Mouse (Mus musculus) hindbrain, embryonic 11.5 days (tissue): ENCODE results near the gene Cit. TPM values are rescaled to one million over a fixed set of nuclear protein-coding genes. Genes with fewer than 3 reads are reported as not detected.

ENCODE experiments used
- ATAC-seq: fragments of 200-750 bp; cut with Nextera tagmentation; 2 replicates; pipeline ENCODE4 v1.8.0; 2017; ENCODE audit warnings: mild to moderate bottlenecking, moderate TSS enrichment, moderate library complexity; ENCODE audit not compliant: low FRiP score
- DNase-seq: peaks from one replicate; pipeline ENCODE4 v3.0.0-alpha.2; 2015; ENCODE audit warnings: low spot score
- H3K27ac ChIP-seq: fragments of 300-500 bp; sonication (generic); 2 replicates; pipeline ENCODE4 v1.5.1; 2014; ENCODE audit warnings: mild to moderate bottlenecking, low read depth, low read length
- H3K27me3 ChIP-seq: fragments of 300-500 bp; sonication (generic); 2 replicates; pipeline ENCODE4 v1.6.1; 2014; ENCODE audit warnings: mild to moderate bottlenecking, low read length, moderate library complexity, mixed read lengths; ENCODE audit not compliant: control insufficient read depth, insufficient read depth
- H3K36me3 ChIP-seq: fragments of 300-500 bp; sonication (generic); 2 replicates; pipeline ENCODE4 v1.6.1; 2014; ENCODE audit warnings: mild to moderate bottlenecking, low read length, moderate library complexity, mixed read lengths; ENCODE audit not compliant: control insufficient read depth, insufficient read depth
- H3K4me1 ChIP-seq: fragments of 300-500 bp; sonication (generic); replicated peaks from 2 replicates; pipeline ENCODE4 v1.6.1; 2014; ENCODE audit warnings: low read length, mixed read lengths; ENCODE audit not compliant: control insufficient read depth, insufficient read depth
- H3K4me2 ChIP-seq: fragments of 300-500 bp; sonication (generic); replicated peaks from 2 replicates; pipeline ENCODE4 v1.6.1; 2014; ENCODE audit warnings: mild to moderate bottlenecking, low read depth, low read length
- H3K4me3 ChIP-seq: fragments of 300-500 bp; sonication (generic); 2 replicates; pipeline ENCODE4 v1.5.1; 2014; ENCODE audit warnings: low read depth, low read length
- H3K9ac ChIP-seq: fragments of 300-500 bp; sonication (generic); 2 replicates; pipeline ENCODE4 v1.6.1; 2014; ENCODE audit warnings: low read depth, low read length
- H3K9me3 ChIP-seq: fragments of 300-500 bp; sonication (generic); 2 replicates; pipeline ENCODE4 v1.6.1; 2016; ENCODE audit warnings: low read length; ENCODE audit not compliant: control insufficient read depth
- WGBS: fragments of 180-500 bp; shearing (Covaris S2); extraction: QIAGEN DNeasy Blood & Tissue Kit; methylation state at CpG from one replicate; pipeline ENCODE4 v1.1.7; 2014; 5-methylcytosine and 5-hydroxymethylcytosine counted together
- polyA plus RNA-seq: library from polyadenylated mRNA; unstranded; fragments of >200 nt; fragmentation: Nextera tagmentation; extraction: Ambion mirVana; gene quantifications from 2 replicates; pipeline ENCODE4 v1.2.1, GENCODE M21; 2014

Gene Cit
- polyA plus RNA-seq, 1 experiment from 2014 or later, result 33.6 TPM

GRCm38 (mm10) chr5:116017391-116017790 lies 172.3 kb downstream of the Cit start:
- DNase-seq (no peak), ATAC-seq (no peak)
- Histone ChIP-seq H3K4me2 (no peak overlapping the region), H3K27me3 (no peaks in the 10 kb centered on the region), H3K9ac (no peak overlapping the region), H3K9me3 (no peaks in the 10 kb centered on the region), H3K4me1 (no peaks in the 10 kb centered on the region; the same call in 1 of the 2 replicates), H3K27ac (no peak overlapping the region), H3K4me3 (no peak overlapping the region), H3K36me3 (peaks cover 16% of the 10 kb centered on the region)
- 93% methylated on average over 8 of the region's 8 CpGs for WGBS

- Histone ChIP-seq H3K9me3 (no peaks in the 10 kb centered on the region), H3K27me3 (no peaks in the 10 kb centered on the region), H3K4me2 (no peak overlapping the region), H3K9ac (no peak overlapping the region), H3K4me1 (no peaks in the 10 kb centered on the region; the same call in 1 of the 2 replicates), H3K36me3 (peaks cover 14% of the 10 kb centered on the region), H3K4me3 (no peak overlapping the region), H3K27ac (no peak overlapping the region)
- DNase-seq, result no peak
- ATAC-seq, result no peak
- 94% methylated on average over 9 of the region's 9 CpGs for WGBS
Measured at GRCm38 (mm10) chr5:116018196-116018595, 173.1 kb downstream of the Cit start.

- no peak for ATAC-seq
- Histone ChIP-seq H3K27me3 (no peaks in the 10 kb centered on the region), H3K4me3 (no peak overlapping the region), H3K9me3 (no peaks in the 10 kb centered on the region), H3K4me1 (no peaks in the 10 kb centered on the region; the same call in 1 of the 2 replicates), H3K4me2 (no peak overlapping the region), H3K9ac (no peak overlapping the region), H3K36me3 (peaks cover 10% of the 10 kb centered on the region), H3K27ac (no peak overlapping the region)
- no peak for DNase-seq
- WGBS, result 90% methylated on average over 6 of the region's 6 CpGs
Measured at GRCm38 (mm10) chr5:116018784-116019183, 173.7 kb downstream of the Cit start.

- ATAC-seq, result no peak
- Histone ChIP-seq H3K4me1 (no peaks in the 10 kb centered on the region; the same call in 1 of the 2 replicates), H3K36me3 (peaks cover 7% of the 10 kb centered on the region; the same call in 1 of the 2 replicates), H3K27me3 (no peaks in the 10 kb centered on the region), H3K27ac (no peak overlapping the region), H3K4me3 (no peak overlapping the region), H3K4me2 (no peak overlapping the region), H3K9ac (no peak overlapping the region), H3K9me3 (no peaks in the 10 kb centered on the region)
- 83% methylated on average over 11 of the region's 11 CpGs for WGBS
- DNase-seq, result no peak
Measured at GRCm38 (mm10) chr5:116019371-116019770, 174.3 kb downstream of the Cit start.

- DNase-seq (no peak), ATAC-seq (no peak)
- Histone ChIP-seq H3K4me3 (no peak overlapping the region), H3K27me3 (no peaks in the 10 kb centered on the region), H3K4me2 (no peak overlapping the region), H3K9me3 (no peaks in the 10 kb centered on the region), H3K36me3 (peaks cover 7% of the 10 kb centered on the region; the same call in 1 of the 2 replicates), H3K27ac (no peak overlapping the region), H3K4me1 (no peaks in the 10 kb centered on the region; the same call in 1 of the 2 replicates), H3K9ac (no peak overlapping the region)
- 89% methylated on average over 14 of the region's 14 CpGs for WGBS
Measured at GRCm38 (mm10) chr5:116021552-116021951, 176.5 kb downstream of the Cit start.

GRCm38 (mm10) chr5:116022131-116022530 lies 177.1 kb downstream of the Cit start:
- no peak overlapping the region for H3K4me3 ChIP-seq
- H3K9ac ChIP-seq, result no peak overlapping the region
- H3K27ac ChIP-seq, result no peak overlapping the region
- WGBS, result 95% methylated on average over 12 of the region's 12 CpGs
- H3K9me3 ChIP-seq, result no peaks in the 10 kb centered on the region
- H3K4me1 ChIP-seq, result no peaks in the 10 kb centered on the region; the same call in 1 of the 2 replicates
- no peaks in the 10 kb centered on the region for H3K27me3 ChIP-seq
- no peak for ATAC-seq
- no peak for DNase-seq
- no peak overlapping the region for H3K4me2 ChIP-seq
- H3K36me3 ChIP-seq, result peaks cover 4% of the 10 kb centered on the region; the same call in 1 of the 2 replicates

- ATAC-seq (no peak), DNase-seq (no peak)
- 86% methylated on average over 7 of the region's 7 CpGs for WGBS
- Histone ChIP-seq H3K27ac (no peak overlapping the region), H3K36me3 (0 out of 2 replicates have a peak, but pooled peaks cover under 1% of the 10 kb centered on the region), H3K9me3 (no peaks in the 10 kb centered on the region), H3K4me2 (0 out of 2 replicates have a peak overlapping the region, but pooled peaks have one; percentile 85), H3K4me1 (no peaks in the 10 kb centered on the region; the same call in 1 of the 2 replicates), H3K27me3 (no peaks in the 10 kb centered on the region), H3K4me3 (0 out of 2 replicates have a peak overlapping the region, but pooled peaks have one; percentile 83), H3K9ac (no peak overlapping the region)
Measured at GRCm38 (mm10) chr5:116022658-116023200, 177.7 kb downstream of the Cit start.

- WGBS, result 47% methylated on average over 8 of the region's 8 CpGs
- H3K27me3 ChIP-seq, result no peaks in the 10 kb centered on the region
Measured at GRCm38 (mm10) chr5:116023251-116023661, 178.2 kb downstream of the Cit start.

GRCm38 (mm10) chr5:116023821-116024284 lies 178.8 kb downstream of the Cit start:
- H3K9me3 ChIP-seq, result no peaks in the 10 kb centered on the region
- peak overlapping the region; percentile 80 for H3K9ac ChIP-seq
- ATAC-seq (peak; percentile 81), DNase-seq (no peak)
- H3K36me3 ChIP-seq, result no peaks in the 10 kb centered on the region
- peak overlapping the region; percentile 63; the same call in 1 of the 2 replicates for H3K27ac ChIP-seq
- H3K4me2 ChIP-seq, result peak overlapping the region; percentile 85
- H3K27me3 ChIP-seq, result no peaks in the 10 kb centered on the region
- no peaks in the 10 kb centered on the region; the same call in 1 of the 2 replicates for H3K4me1 ChIP-seq
- H3K4me3 ChIP-seq, result peak overlapping the region; percentile 83
- WGBS, result under 1% methylated on average over 28 of the region's 28 CpGs

More at GRCm38 (mm10) chr5:116023251-116023661, 178.2 kb downstream of the Cit start:
- H3K36me3 ChIP-seq, result no peaks in the 10 kb centered on the region
- H3K4me3 ChIP-seq, result peak overlapping the region; percentile 83
- H3K9me3 ChIP-seq, result no peaks in the 10 kb centered on the region
- ATAC-seq (no peak), DNase-seq (no peak)
- no peaks in the 10 kb centered on the region; the same call in 1 of the 2 replicates for H3K4me1 ChIP-seq
- H3K9ac ChIP-seq, result peak overlapping the region; percentile 80; the same call in 1 of the 2 replicates
- no peak overlapping the region for H3K27ac ChIP-seq
- peak overlapping the region; percentile 85 for H3K4me2 ChIP-seq
